Mouse (Mus musculus): ENCODE measurements around the gene Per1. TPM values are rescaled to one million over a fixed set of nuclear protein-coding genes. Genes with fewer than 3 reads are reported as not detected.
A peak's percentile ranks its signal among the peaks of the same experiment; 100 is the strongest.

Per1 gene
- polyA plus RNA-seq, 1 experiment from 2014 or later, result 8.6 TPM

DNA sequence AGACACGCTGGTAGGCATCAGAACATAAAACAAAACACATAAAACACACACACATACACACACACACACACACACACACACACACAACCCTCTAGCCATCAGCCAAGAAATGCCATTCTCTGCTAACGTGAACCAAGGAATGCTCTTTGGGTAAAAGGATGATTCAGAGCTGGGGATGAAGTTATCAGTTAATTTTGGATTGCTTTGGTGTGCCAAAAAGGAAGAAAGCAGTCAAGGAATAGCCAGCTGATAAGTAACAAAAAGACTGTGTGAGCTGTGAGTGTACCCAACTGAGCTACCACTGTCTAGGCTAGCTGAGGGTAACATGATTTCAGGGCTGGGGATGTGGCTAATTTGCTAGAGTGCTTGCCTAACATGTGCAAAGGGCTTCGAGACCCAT, 19.0 kb downstream of the Per1 start:
- H3K36me3 ChIP-seq, result peaks cover 6% of the 10 kb centered on the region
- no peak overlapping the region for H3K4me3 ChIP-seq (replicated peaks)
- no peak overlapping the region for H3K9ac ChIP-seq (replicated peaks)
- H3K4me2 ChIP-seq (replicated peaks), result no peak overlapping the region
- peaks cover 35% of the 10 kb centered on the region for H3K27me3 ChIP-seq
- H3K9me3 ChIP-seq, result no peaks in the 10 kb centered on the region
- 68% methylated on average over 3 of the region's 3 CpGs for WGBS
- ATAC-seq, result no peak
- no peak overlapping the region for H3K27ac ChIP-seq
- H3K4me1 ChIP-seq (replicated peaks), result peaks cover 34% of the 10 kb centered on the region

DNA sequence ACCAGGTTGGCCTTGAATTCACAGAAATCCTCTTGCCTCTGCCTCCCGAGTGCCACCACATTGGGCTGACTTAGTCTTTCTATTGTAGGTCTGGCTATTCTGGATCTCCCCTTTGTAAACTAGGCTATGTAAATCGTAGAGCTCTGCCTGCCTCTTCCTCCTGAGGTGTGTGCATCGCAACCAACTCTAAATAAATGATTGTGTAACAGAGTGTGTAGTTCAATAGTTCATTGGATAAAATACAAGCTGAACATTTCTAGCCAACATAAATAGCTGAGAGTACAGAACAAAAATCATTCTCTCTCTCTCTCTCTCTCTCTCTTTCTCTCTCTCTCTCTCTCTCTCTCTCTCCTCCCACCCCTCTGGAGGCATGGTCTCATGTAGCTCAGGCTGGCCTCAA, 19.6 kb downstream of the Per1 start:
- peaks cover 40% of the 10 kb centered on the region for H3K27me3 ChIP-seq
- H3K4me1 ChIP-seq (replicated peaks), result peaks cover 40% of the 10 kb centered on the region
- WGBS, result 80% methylated on average over 3 of the region's 3 CpGs
- no peak overlapping the region for H3K9ac ChIP-seq (replicated peaks)
- H3K9me3 ChIP-seq, result no peaks in the 10 kb centered on the region
- no peak overlapping the region for H3K27ac ChIP-seq
- no peak overlapping the region for H3K4me3 ChIP-seq (replicated peaks)
- no peak for ATAC-seq
- peaks cover under 1% of the 10 kb centered on the region; the same call in 1 of the 2 replicates for H3K36me3 ChIP-seq
- H3K4me2 ChIP-seq (replicated peaks), result no peak overlapping the region

DNA sequence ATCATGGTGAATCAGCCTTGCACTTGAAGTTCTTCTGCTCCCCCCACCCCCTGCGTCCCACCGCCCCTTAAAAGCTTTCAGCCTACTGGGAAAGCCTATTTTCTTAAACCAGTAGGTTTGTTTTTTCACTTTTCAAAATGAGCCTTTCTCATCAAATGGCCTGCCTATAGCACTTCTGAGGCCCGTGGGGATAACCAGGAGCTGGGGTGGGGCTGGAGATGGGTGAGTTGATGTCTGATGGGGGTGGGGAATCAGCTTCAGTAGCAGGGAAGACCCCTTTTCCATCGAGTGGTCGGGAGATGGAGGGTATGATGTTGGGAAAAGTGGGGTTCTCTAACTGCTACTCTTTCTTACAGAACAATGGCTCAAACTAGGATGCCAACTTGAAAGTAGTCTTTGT, 21.8 kb downstream of the Per1 start:
- 52% methylated on average over 5 of the region's 5 CpGs for WGBS
- H3K4me3 ChIP-seq (replicated peaks), result peak overlapping the region; percentile 82
- no peak for ATAC-seq
- H3K9me3 ChIP-seq, result no peaks in the 10 kb centered on the region
- peaks cover 52% of the 10 kb centered on the region for H3K4me1 ChIP-seq (replicated peaks)
- H3K27me3 ChIP-seq, result peaks cover 60% of the 10 kb centered on the region
- H3K36me3 ChIP-seq, result no peaks in the 10 kb centered on the region
- H3K27ac ChIP-seq, result no peak overlapping the region
- H3K9ac ChIP-seq (replicated peaks), result no peak overlapping the region
- peak overlapping the region; percentile 98 for H3K4me2 ChIP-seq (replicated peaks)

DNA sequence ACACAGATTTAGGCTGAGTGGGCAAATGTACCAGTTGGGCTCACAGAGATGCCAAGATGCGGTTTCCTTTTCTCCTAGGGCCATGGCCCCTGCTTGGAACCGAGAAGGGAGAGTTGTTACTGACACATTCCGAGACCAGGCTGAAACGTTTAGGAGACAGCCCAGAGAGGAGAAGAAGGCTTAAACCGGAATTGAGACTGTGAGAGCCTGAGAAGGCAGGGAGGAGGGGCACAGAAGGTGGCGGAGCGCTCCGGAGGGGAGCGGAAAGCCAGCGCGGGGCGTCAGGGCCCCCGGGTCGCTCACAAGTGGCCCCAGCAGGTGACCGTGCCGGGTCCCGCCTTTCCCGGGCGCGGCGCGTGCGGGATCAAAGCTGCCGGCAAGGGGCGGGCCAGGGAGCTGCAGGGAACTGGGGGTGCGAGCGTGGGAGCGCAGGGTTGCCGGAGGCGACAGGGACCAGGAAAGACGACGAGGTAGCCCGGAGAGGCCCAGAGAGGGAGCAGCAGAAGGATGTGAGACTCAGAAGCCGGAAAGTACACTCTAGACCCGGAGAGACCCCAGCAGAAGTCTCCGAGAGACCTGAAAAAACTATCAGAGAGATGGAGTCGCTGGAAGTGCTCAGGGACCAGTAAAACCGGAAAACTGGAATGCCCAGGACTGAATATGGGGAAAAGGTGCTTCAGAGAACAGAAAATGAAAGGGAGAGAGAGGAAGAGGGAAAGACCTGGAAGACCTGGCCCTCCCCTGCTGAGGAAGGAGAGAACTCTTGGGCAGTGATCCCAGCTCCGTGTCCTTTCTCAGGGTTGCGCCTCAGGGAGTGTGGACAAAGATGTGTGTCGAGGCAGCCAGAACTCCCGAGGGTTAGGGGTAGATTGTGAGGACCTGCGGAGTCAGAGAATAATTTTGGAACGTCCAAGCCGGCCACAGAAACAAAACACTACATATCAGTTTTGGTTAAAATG, 23.0 kb downstream of the Per1 start:
- Histone ChIP-seq H3K9ac (replicated peaks) (peak overlapping the region; percentile 79), H3K4me2 (replicated peaks) (peak overlapping the region; percentile 98), H3K4me3 (replicated peaks) (peak overlapping the region; percentile 82), H3K9me3 (no peaks in the 10 kb centered on the region), H3K27ac (peak overlapping the region; percentile 40), H3K27me3 (peaks cover 51% of the 10 kb centered on the region), H3K36me3 (no peaks in the 10 kb centered on the region), H3K4me1 (replicated peaks) (peaks cover 55% of the 10 kb centered on the region)
- under 1% methylated on average over 45 of the region's 45 CpGs for WGBS
- no peak for ATAC-seq

- no peak for ATAC-seq
- Histone ChIP-seq H3K9me3 (no peaks in the 10 kb centered on the region), H3K27me3 (peaks cover 51% of the 10 kb centered on the region), H3K4me1 (replicated peaks) (peaks cover 55% of the 10 kb centered on the region), H3K9ac (replicated peaks) (no peak overlapping the region), H3K36me3 (no peaks in the 10 kb centered on the region), H3K27ac (no peak overlapping the region), H3K4me2 (replicated peaks) (peak overlapping the region; percentile 98), H3K4me3 (replicated peaks) (peak overlapping the region; percentile 82)
- WGBS, result under 1% methylated on average over 15 of the region's 15 CpGs
These were observed 23.7 kb downstream of the Per1 start for GRCm38 (mm10) chr11:69118765-69119164.

DNA sequence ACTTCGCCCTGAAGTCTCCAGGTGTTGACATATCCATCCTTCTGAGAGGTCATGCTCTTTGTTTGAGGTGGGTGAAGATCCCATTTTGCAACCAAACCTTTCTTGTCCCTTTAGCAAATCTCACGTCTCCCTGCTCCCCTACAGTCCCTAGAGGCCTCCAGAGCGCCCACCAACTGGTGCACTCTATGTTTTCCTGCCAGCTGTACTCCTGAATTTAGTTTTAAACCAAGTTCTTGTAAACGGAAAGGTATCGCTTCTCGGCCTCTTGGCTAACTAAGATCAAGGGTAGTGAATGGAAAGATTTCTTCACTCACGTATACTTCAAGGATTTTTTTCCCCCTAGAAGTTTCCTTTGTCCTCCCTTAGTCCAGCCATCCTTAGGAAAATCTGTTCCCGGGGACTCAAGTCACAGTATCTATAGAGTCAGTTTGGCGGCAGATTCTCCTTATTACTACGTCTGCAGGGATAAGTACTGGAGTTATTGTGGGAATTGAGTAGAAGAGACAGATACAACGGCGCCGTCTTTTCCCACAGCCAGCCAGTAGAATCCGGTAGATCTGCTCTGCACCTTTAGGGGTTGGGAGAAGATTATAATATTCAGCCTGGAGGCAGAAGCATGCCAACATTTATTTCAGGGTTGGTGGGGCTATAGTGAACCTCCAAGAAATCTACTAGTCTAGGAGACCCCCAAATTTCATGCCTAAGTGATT, 24.6 kb downstream of the Per1 start:
- peak overlapping the region; percentile 82 for H3K4me3 ChIP-seq (replicated peaks)
- no peaks in the 10 kb centered on the region for H3K9me3 ChIP-seq

DNA sequence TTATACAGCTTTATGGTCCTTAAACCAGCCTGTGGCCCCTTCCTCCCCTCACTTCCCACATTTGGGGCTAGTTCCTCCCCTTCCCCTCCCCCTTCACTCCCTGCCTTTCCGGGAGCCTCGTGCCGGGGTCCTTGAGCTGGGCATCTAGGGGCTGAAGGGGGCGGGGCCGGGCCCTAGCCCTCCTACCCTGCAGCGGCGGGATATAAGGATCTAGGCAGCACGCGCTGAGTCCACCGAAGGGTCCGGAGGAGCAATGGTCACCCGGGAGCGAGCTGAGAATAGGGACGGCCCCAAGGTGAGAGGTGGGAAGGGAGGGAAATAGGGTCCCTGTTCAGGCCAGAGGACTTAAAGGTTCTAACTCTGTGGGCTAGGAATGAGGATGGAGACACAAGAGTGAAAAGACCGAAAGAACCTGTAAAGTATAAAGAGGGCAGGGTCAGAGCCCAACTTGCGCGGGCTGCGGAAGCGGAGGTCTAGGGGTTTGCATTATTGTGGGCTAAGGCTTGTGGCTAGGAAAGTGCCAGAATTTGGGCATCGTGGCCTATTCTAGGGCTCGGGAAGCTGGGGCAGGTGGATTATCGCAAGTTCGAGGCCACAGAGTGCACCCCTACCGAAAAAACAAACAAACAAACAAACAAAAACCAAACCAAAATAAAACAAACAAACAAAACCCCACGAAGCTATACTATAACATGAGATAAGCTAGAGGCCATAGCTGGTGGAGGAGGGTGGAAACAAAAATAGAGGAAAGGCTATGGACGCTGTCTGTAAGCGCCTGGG, 25.4 kb downstream of the Per1 start, which contains the start of gene Hes7:
Gene Hes7, plus strand, starts transcription at position 184 of the 780 bp plus-strand sequence.
- Histone ChIP-seq H3K9me3 (no peaks in the 10 kb centered on the region), H3K36me3 (no peaks in the 10 kb centered on the region), H3K4me3 (replicated peaks) (peak within 1 kb of the TSS; percentile 82), H3K4me1 (replicated peaks) (peaks cover 56% of the 10 kb centered on the region), H3K27me3 (peaks cover 42% of the 10 kb centered on the region), H3K9ac (replicated peaks) (peak within 1 kb of the TSS; percentile 80), H3K4me2 (replicated peaks) (peak within 1 kb of the TSS; percentile 98), H3K27ac (no peak within 1 kb of the TSS)
- ATAC-seq, result no peak
- WGBS, result 2% methylated on average over 27 of the region's 27 CpGs

More for the DNA sequence above, 24.6 kb downstream of the Per1 start:
- Histone ChIP-seq H3K4me2 (replicated peaks) (peak overlapping the region; percentile 98), H3K9ac (replicated peaks) (peak overlapping the region; percentile 17; the same call in 1 of the 2 replicates), H3K4me1 (replicated peaks) (peaks cover 55% of the 10 kb centered on the region), H3K27ac (no peak overlapping the region), H3K36me3 (no peaks in the 10 kb centered on the region), H3K27me3 (peaks cover 45% of the 10 kb centered on the region)
- 30% methylated on average over 14 of the region's 14 CpGs for WGBS
- no peak for ATAC-seq

- Histone ChIP-seq H3K4me1 (replicated peaks) (peaks cover 64% of the 10 kb centered on the region), H3K36me3 (no peaks in the 10 kb centered on the region), H3K27ac (no peak overlapping the region), H3K9ac (replicated peaks) (peak overlapping the region; percentile 80), H3K27me3 (peaks cover 36% of the 10 kb centered on the region), H3K9me3 (no peaks in the 10 kb centered on the region), H3K4me3 (replicated peaks) (peak overlapping the region; percentile 75), H3K4me2 (replicated peaks) (peak overlapping the region; percentile 98)
- ATAC-seq, result no peak
- 1% methylated on average over 27 of the region's 33 CpGs for WGBS
These were observed 26.2 kb downstream of the Per1 start for GRCm38 (mm10) chr11:69121001-69121740.

GRCm38 (mm10) chr11:69121741-69122335, 26.8 kb downstream of the Per1 start:
- Histone ChIP-seq H3K36me3 (no peaks in the 10 kb centered on the region), H3K4me1 (replicated peaks) (peaks cover 68% of the 10 kb centered on the region), H3K27ac (no peak overlapping the region), H3K4me2 (replicated peaks) (peak overlapping the region; percentile 98), H3K9me3 (no peaks in the 10 kb centered on the region), H3K27me3 (peaks cover 32% of the 10 kb centered on the region), H3K4me3 (replicated peaks) (peak overlapping the region; percentile 75), H3K9ac (replicated peaks) (peak overlapping the region; percentile 80)
- ATAC-seq, result no peak
- under 1% methylated on average over 31 of the region's 32 CpGs for WGBS

GRCm38 (mm10) chr11:69122336-69122951, 27.4 kb downstream of the Per1 start, which contains the start of gene 9130213A22Rik:
Gene 9130213A22Rik, minus strand, starts transcription at chr11:69122589.
- peaks cover 62% of the 10 kb centered on the region for H3K4me1 ChIP-seq (replicated peaks)
- peaks cover 35% of the 10 kb centered on the region for H3K27me3 ChIP-seq
- H3K27ac ChIP-seq, result peak within 1 kb of the TSS; percentile 58

More at GRCm38 (mm10) chr11:69122336-69122951, 27.4 kb downstream of the Per1 start, which contains the start of gene 9130213A22Rik:
- H3K36me3 ChIP-seq, result no peaks in the 10 kb centered on the region
- peak within 1 kb of the TSS; percentile 98 for H3K4me2 ChIP-seq (replicated peaks)
- peak within 1 kb of the TSS; percentile 75 for H3K4me3 ChIP-seq (replicated peaks)
- H3K9me3 ChIP-seq, result no peaks in the 10 kb centered on the region
- peak; percentile 73 for ATAC-seq
- WGBS, result under 1% methylated on average over 57 of the region's 66 CpGs
- H3K9ac ChIP-seq (replicated peaks), result peak within 1 kb of the TSS; percentile 80

Data from midbrain, embryonic 13.5 days (tissue).